Mouse (Mus musculus) heart, adult 2 months (tissue): ENCODE data around the gene Snapc2.

Experiments
- CTCF ChIP-seq: fragments of 200-600 bp; IDR thresholded peaks from 2 replicates; pipeline ENCODE4 v1.8.1; 2022; ENCODE audit warnings: antibody characterized with exemption, mild to moderate bottlenecking, moderate library complexity
- EP300 ChIP-seq: fragments of 200-500 bp; IDR thresholded peaks from 2 replicates; pipeline ENCODE4 v1.6.1; 2011; ENCODE audit warnings: low read depth, low read length, control low read depth; ENCODE audit not compliant: insufficient read depth

- TF ChIP-seq EP300 (no peak), CTCF (no peak)
These were observed 33.3 kb upstream of the Snapc2 start for GRCm38 (mm10) chr8:4219617-4220016.
